Mouse (Mus musculus): ENCODE results near the gene Gabbr1. TPM values are rescaled to one million over a fixed set of nuclear protein-coding genes. Genes with fewer than 3 reads are reported as not detected.

The Gabbr1 gene
- polyA plus RNA-seq, 1 experiment from 2014 or later: 21.3 TPM

DNA sequence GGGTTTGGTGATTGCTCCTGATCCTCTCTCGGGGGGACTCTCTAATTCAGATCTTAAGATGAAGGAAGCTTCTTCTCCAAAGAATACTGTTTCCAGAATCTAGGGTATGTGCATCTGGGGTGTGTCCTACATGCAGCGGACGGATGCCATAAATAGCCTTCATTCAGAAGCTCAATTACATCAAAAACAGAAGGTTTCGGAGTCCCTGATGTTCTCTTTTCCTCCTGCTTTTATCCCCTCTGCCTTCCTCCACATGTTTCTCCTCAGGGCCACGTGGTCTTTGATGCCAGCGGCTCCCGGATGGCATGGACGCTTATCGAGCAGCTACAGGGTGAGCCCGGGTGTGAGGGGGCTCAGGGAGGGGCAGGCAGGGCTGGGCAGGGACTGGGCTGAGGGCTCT is 17.3 kb downstream of the Gabbr1 start:
- no peaks in the 10 kb centered on the region for H3K27me3 ChIP-seq (ENCODE audit: control insufficient read depth, insufficient read depth, low read length)
- H3K9me3 ChIP-seq (ENCODE audit: control insufficient read depth, low read length): no peaks in the 10 kb centered on the region
- H3K36me3 ChIP-seq (ENCODE audit: control insufficient read depth, insufficient read depth, low read length): peaks cover 8% of the 10 kb centered on the region; the same call in 1 of the 2 replicates
- H3K27ac ChIP-seq (ENCODE audit: low read depth, low read length): no peak overlapping the region
- ATAC-seq (ENCODE audit: insufficient read depth, low FRiP score, low TSS enrichment) (no peak), DNase-seq (ENCODE audit: low spot score) (no peak)
- H3K4me3 ChIP-seq (ENCODE audit: low read depth, low read length): no peak overlapping the region
- H3K4me2 ChIP-seq (ENCODE audit: low read depth): no peak overlapping the region
- no peaks in the 10 kb centered on the region for H3K4me1 ChIP-seq (ENCODE audit: control insufficient read depth, insufficient read depth, low read length)
- no peak overlapping the region for H3K9ac ChIP-seq (ENCODE audit: low read length)
- 85% methylated on average over 10 of the region's 10 CpGs for WGBS

DNA sequence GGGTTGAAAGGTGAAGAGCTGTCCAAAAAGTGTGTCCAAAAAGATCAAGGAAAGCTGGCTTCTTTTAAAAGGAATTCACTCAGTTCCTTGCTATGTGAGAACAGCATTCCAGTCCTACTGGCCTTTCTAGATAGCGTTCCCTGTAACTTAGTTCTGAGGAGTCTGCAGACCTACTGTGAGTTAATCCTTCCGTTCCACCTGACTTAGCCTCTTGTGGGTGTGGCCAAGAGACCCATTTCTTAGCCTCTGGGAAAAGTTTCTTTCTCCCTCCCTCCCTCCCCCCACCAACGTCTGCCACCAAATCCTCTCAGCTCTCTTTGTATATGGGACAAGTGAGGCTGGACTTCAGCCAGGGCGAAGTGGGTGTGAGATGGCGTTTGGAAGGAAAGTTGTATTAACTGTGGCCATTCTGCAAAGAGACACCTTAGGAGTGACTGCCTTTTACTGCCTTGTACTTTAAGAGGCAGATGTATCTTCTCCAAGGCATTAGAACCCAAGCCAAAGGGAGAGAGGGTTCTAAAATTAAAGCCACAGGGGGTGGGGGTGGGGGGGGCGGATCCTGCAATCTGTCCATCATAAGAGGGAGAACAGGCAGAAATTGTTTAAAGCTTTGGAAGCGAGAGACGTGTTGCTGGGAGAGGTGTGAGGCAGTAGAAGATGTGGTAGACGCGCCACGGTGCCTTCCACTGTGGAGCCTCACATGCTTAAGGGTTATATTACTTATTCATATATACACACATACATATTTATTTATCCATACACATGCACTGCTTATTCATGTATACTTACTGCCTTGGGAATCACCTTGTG is 18.1 kb downstream of the Gabbr1 start:
- 88% methylated on average over 11 of the region's 11 CpGs for WGBS
- Histone ChIP-seq H3K36me3 (ENCODE audit: control insufficient read depth, insufficient read depth, low read length) (peaks cover 8% of the 10 kb centered on the region; the same call in 1 of the 2 replicates), H3K4me2 (ENCODE audit: low read depth) (no peak overlapping the region), H3K27ac (ENCODE audit: low read depth, low read length) (no peak overlapping the region), H3K4me1 (ENCODE audit: control insufficient read depth, insufficient read depth, low read length) (no peaks in the 10 kb centered on the region), H3K9me3 (ENCODE audit: control insufficient read depth, low read length) (no peaks in the 10 kb centered on the region), H3K9ac (ENCODE audit: low read length) (no peak overlapping the region), H3K27me3 (ENCODE audit: control insufficient read depth, insufficient read depth, low read length) (no peaks in the 10 kb centered on the region), H3K4me3 (ENCODE audit: low read depth, low read length) (no peak overlapping the region)
- DNase-seq (ENCODE audit: low spot score): no peak
- no peak for ATAC-seq (ENCODE audit: insufficient read depth, low FRiP score, low TSS enrichment)

DNA sequence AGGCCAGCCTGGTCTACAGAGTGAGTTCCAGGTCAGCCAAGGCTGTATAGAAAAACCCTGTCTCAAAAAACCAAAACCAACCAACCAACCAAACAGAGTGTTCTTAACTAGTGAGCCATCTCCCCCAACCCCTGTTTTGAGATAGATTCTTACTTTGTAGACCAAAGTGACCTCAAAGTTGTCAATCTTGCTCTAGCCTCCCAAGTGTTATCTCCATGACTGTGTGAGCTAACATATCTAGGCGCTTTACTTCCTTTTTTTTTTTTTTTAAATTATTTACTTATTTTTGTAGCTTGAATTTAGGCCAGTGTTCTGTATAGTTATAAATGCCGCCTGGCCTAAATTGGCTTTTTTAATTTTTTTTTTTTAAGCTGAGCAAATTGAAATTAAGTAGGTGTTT is 20.2 kb downstream of the Gabbr1 start:
- Histone ChIP-seq H3K4me2 (ENCODE audit: low read depth) (no peak overlapping the region), H3K4me1 (ENCODE audit: control insufficient read depth, insufficient read depth, low read length) (no peaks in the 10 kb centered on the region), H3K36me3 (ENCODE audit: control insufficient read depth, insufficient read depth, low read length) (peaks cover 11% of the 10 kb centered on the region), H3K9ac (ENCODE audit: low read length) (no peak overlapping the region), H3K9me3 (ENCODE audit: control insufficient read depth, low read length) (no peaks in the 10 kb centered on the region), H3K27me3 (ENCODE audit: control insufficient read depth, insufficient read depth, low read length) (no peaks in the 10 kb centered on the region), H3K27ac (ENCODE audit: low read depth, low read length) (no peak overlapping the region), H3K4me3 (ENCODE audit: low read depth, low read length) (no peak overlapping the region)
- WGBS: 95% methylated on average over 2 of the region's 2 CpGs
- ATAC-seq (ENCODE audit: insufficient read depth, low FRiP score, low TSS enrichment): no peak
- no peak for DNase-seq (ENCODE audit: low spot score)

DNA sequence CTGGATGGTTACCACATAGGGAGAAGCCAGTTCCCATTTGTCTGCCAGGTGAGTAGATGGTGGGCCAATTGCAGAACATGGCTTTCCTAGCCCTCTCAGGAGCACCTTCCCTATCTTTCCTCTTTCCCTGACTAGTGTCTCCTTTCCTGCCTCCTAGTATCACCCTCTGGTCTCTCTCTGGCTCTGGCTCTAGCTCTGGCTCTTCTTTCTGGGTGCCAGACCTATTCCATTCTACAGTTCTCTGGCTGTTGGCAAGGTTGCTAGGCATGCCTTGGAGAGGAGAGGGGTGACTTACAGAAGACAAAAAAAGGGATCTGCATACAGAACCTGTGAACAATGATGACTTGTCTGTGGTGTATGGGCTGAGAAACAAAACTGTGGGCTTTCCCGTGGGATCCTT is 22.1 kb downstream of the Gabbr1 start:
- Histone ChIP-seq H3K27ac (ENCODE audit: low read depth, low read length) (no peak overlapping the region), H3K9ac (ENCODE audit: low read length) (no peak overlapping the region), H3K27me3 (ENCODE audit: control insufficient read depth, insufficient read depth, low read length) (no peaks in the 10 kb centered on the region), H3K36me3 (ENCODE audit: control insufficient read depth, insufficient read depth, low read length) (peaks cover 8% of the 10 kb centered on the region), H3K4me2 (ENCODE audit: low read depth) (no peak overlapping the region), H3K4me1 (ENCODE audit: control insufficient read depth, insufficient read depth, low read length) (no peaks in the 10 kb centered on the region), H3K9me3 (ENCODE audit: control insufficient read depth, low read length) (no peaks in the 10 kb centered on the region), H3K4me3 (ENCODE audit: low read depth, low read length) (no peak overlapping the region)
- no peak for ATAC-seq (ENCODE audit: insufficient read depth, low FRiP score, low TSS enrichment)
- DNase-seq (ENCODE audit: low spot score): no peak
- WGBS: 93% methylated on average over 1 of the region's 1 CpGs

DNA sequence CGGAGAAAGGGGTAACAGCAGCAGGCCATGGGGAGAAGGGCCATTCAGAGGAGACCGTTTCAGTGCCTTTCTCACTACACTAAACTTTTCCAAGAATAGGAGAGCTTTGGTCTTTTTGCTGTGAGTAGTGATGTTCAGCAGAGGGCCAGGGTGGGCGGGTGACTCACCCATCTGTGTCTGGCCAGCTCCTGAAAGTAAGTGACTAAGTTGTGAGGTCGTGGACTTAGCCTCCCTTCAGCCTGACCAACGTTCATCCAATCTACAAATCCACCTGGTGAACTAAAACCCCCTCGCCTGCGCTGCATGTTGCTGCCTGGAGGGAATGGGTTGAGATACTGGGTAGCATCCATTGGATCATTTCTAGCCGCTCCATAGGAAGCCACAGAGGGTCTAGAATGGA is 24.4 kb downstream of the Gabbr1 start:
- no peak overlapping the region for H3K9ac ChIP-seq (ENCODE audit: low read length)
- no peak overlapping the region for H3K27ac ChIP-seq (ENCODE audit: low read depth, low read length)
- H3K4me3 ChIP-seq (ENCODE audit: low read depth, low read length): no peak overlapping the region
- H3K4me1 ChIP-seq (ENCODE audit: control insufficient read depth, insufficient read depth, low read length): no peaks in the 10 kb centered on the region
- no peaks in the 10 kb centered on the region for H3K9me3 ChIP-seq (ENCODE audit: control insufficient read depth, low read length)
- DNase-seq (ENCODE audit: low spot score): no peak
- WGBS: 91% methylated on average over 8 of the region's 8 CpGs
- ATAC-seq (ENCODE audit: insufficient read depth, low FRiP score, low TSS enrichment): no peak
- H3K27me3 ChIP-seq (ENCODE audit: control insufficient read depth, insufficient read depth, low read length): no peaks in the 10 kb centered on the region
- H3K4me2 ChIP-seq (ENCODE audit: low read depth): no peak overlapping the region
- peaks cover 6% of the 10 kb centered on the region for H3K36me3 ChIP-seq (ENCODE audit: control insufficient read depth, insufficient read depth, low read length)

DNA sequence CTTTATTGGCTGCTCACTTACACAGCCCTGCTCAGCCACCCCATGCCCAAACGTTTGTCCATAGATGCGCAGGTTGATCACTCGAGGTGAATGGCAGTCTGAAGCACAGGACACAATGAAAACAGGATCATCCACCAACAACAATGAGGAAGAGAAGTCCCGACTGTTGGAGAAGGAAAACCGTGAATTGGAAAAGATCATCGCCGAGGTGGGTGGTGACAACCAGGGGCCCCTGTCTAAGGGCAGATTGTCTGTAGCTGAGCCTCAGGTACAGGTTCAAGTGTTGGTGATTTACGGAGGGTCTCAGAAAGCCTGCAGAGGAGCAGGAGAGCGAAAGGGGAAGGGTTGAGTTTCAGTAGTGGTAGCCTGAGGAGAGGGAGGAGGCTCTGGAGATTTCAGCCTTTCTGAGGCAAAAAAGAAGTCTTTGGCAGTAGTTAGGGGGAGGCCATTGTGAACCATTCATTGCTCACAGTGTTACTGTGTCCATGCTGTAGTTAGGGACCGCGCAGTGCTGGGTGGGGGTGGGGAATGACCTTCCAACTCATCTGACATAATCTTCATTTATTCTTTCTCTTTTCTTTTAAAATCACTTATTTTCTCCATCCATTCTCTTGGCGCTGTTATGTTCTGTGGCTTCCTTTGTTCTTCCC is 26.4 kb downstream of the Gabbr1 start:
- no peaks in the 10 kb centered on the region for H3K4me1 ChIP-seq (ENCODE audit: control insufficient read depth, insufficient read depth, low read length)
- H3K4me2 ChIP-seq (ENCODE audit: low read depth): no peak overlapping the region
- H3K27ac ChIP-seq (ENCODE audit: low read depth, low read length): no peak overlapping the region
- H3K4me3 ChIP-seq (ENCODE audit: low read depth, low read length): no peak overlapping the region
- H3K9ac ChIP-seq (ENCODE audit: low read length): no peak overlapping the region
- no peak for ATAC-seq (ENCODE audit: insufficient read depth, low FRiP score, low TSS enrichment)
- peaks cover 4% of the 10 kb centered on the region for H3K36me3 ChIP-seq (ENCODE audit: control insufficient read depth, insufficient read depth, low read length)
- WGBS: 75% methylated on average over 12 of the region's 12 CpGs
- no peak for DNase-seq (ENCODE audit: low spot score)
- no peaks in the 10 kb centered on the region for H3K9me3 ChIP-seq (ENCODE audit: control insufficient read depth, low read length)
- H3K27me3 ChIP-seq (ENCODE audit: control insufficient read depth, insufficient read depth, low read length): no peaks in the 10 kb centered on the region

DNA sequence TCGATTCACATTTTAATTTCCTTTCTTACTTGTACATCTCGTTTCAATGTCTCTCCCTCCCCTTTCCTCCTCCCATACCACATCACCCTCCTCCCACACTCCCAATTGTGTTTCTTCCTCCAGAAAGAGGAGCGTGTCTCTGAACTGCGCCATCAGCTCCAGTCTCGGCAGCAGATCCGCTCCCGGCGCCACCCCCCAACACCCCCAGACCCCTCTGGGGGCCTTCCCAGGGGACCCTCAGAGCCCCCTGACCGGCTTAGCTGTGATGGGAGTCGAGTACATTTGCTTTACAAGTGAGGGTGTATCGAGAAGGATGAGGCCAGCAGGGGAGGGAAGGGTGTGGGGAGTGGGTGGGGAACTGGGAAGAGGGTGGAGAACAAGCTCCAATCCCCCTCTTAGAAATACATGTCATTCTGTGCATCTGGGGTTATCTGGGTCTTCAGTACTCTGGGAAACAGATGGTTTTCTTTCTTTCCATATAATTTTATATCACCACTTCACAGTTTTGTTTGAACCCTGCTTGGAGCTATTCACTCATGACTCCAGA is 27.0 kb downstream of the Gabbr1 start:
- no peak for DNase-seq (ENCODE audit: low spot score)
- ATAC-seq (ENCODE audit: insufficient read depth, low FRiP score, low TSS enrichment): no peak
- Histone ChIP-seq H3K9ac (ENCODE audit: low read length) (no peak overlapping the region), H3K27me3 (ENCODE audit: control insufficient read depth, insufficient read depth, low read length) (no peaks in the 10 kb centered on the region), H3K4me3 (ENCODE audit: low read depth, low read length) (no peak overlapping the region), H3K27ac (ENCODE audit: low read depth, low read length) (no peak overlapping the region), H3K36me3 (ENCODE audit: control insufficient read depth, insufficient read depth, low read length) (peaks cover 4% of the 10 kb centered on the region), H3K9me3 (ENCODE audit: control insufficient read depth, low read length) (no peaks in the 10 kb centered on the region), H3K4me1 (ENCODE audit: control insufficient read depth, insufficient read depth, low read length) (no peaks in the 10 kb centered on the region), H3K4me2 (ENCODE audit: low read depth) (no peak overlapping the region)
- WGBS: 57% methylated on average over 11 of the region's 11 CpGs

DNA sequence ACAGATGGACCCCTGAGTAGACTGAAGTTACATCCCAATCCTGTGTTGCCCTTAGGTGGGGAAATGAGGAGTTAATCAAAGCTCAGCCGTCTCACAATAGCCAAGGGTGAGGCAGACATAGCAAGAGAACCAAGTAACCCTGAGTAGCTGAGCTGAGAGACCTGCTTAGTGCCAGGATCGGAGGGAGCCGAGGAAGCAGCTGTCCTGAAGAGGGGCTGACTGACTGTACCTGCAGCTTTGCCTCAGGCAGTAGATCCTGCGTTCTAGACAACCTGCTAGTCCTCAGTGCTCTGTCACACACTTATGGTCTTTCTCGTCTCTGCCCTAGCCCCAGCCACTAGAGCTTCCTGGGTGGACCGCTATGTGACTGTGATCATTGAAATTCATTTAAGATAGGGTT is 29.4 kb downstream of the Gabbr1 start:
- ATAC-seq (ENCODE audit: insufficient read depth, low FRiP score, low TSS enrichment): no peak
- no peak overlapping the region for H3K4me2 ChIP-seq (ENCODE audit: low read depth)
- no peaks in the 10 kb centered on the region for H3K27me3 ChIP-seq (ENCODE audit: control insufficient read depth, insufficient read depth, low read length)
- no peak overlapping the region for H3K27ac ChIP-seq (ENCODE audit: low read depth, low read length)
- no peak for DNase-seq (ENCODE audit: low spot score)
- no peaks in the 10 kb centered on the region for H3K9me3 ChIP-seq (ENCODE audit: control insufficient read depth, low read length)
- H3K4me1 ChIP-seq (ENCODE audit: control insufficient read depth, insufficient read depth, low read length): peaks cover 12% of the 10 kb centered on the region
- 89% methylated on average over 6 of the region's 6 CpGs for WGBS
- no peak overlapping the region for H3K9ac ChIP-seq (ENCODE audit: low read length)
- no peak overlapping the region for H3K4me3 ChIP-seq (ENCODE audit: low read depth, low read length)
- peaks cover under 1% of the 10 kb centered on the region for H3K36me3 ChIP-seq (ENCODE audit: control insufficient read depth, insufficient read depth, low read length)

DNA sequence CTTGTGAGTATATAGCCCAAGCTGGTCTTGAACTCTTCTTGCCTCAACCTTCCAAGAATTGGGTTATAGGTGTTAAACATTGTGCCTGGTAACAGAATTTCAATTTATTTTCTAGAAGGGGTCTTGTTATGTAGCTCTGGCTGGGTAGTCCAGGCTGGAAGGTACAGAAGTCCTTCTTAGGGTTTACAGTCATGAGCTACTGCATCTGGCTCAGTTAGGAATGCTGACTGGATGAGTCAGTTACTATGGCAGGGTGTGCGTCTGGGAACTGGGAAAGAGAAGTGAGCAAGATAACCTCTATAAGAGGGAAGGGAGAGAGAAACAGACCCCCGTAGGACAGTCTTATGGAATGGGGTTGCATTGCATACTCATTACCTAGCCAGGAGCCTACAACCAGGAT is 30.0 kb downstream of the Gabbr1 start:
- H3K4me3 ChIP-seq (ENCODE audit: low read depth, low read length): no peak overlapping the region
- WGBS: 98% methylated on average over 2 of the region's 2 CpGs
- H3K36me3 ChIP-seq (ENCODE audit: control insufficient read depth, insufficient read depth, low read length): no peaks in the 10 kb centered on the region; the same call in 1 of the 2 replicates

More for the DNA sequence above, 30.0 kb downstream of the Gabbr1 start:
- no peak overlapping the region for H3K9ac ChIP-seq (ENCODE audit: low read length)
- no peaks in the 10 kb centered on the region for H3K27me3 ChIP-seq (ENCODE audit: control insufficient read depth, insufficient read depth, low read length)
- DNase-seq (ENCODE audit: low spot score): no peak
- H3K4me2 ChIP-seq (ENCODE audit: low read depth): no peak overlapping the region
- no peak overlapping the region for H3K27ac ChIP-seq (ENCODE audit: low read depth, low read length)
- ATAC-seq (ENCODE audit: insufficient read depth, low FRiP score, low TSS enrichment): no peak
- H3K9me3 ChIP-seq (ENCODE audit: control insufficient read depth, low read length): no peaks in the 10 kb centered on the region
- H3K4me1 ChIP-seq (ENCODE audit: control insufficient read depth, insufficient read depth, low read length): peaks cover 12% of the 10 kb centered on the region
